Mouse (Mus musculus): Measurements from ENCODE around the gene Stk38. TPM values are rescaled to one million over a fixed set of nuclear protein-coding genes. Genes with fewer than 3 reads are reported as not detected.

Gene Stk38
- total and polyA plus RNA-seq, 3 experiments: 14.4 to 290 (median 49.3) TPM

GRCm38 (mm10) chr17:29022230-29022819 is 14.5 kb upstream of the Stk38 start:
- Histone ChIP-seq H3K9me3 (replicated peaks; ENCODE audit: insufficient read depth, low read length) (no peaks in the 10 kb centered on the region), H3K27me3 (ENCODE audit: control insufficient read depth in 1 of 2, insufficient read depth in 2 of 2, low read length in 2 of 2) (no peaks in the 10 kb centered on the region), H3K4me1 (ENCODE audit: control insufficient read depth in 1 of 2, insufficient read depth in 2 of 2, low read length in 2 of 2) (no peaks in the 10 kb centered on the region), H3K4me3 (ENCODE audit: control insufficient read depth in 1 of 2, insufficient read depth in 1 of 2, low read depth in 2 of 2, low read length in 2 of 2) (peak overlapping the region; percentile 27 to 38), H3K79me2 (ENCODE audit: control insufficient read depth, insufficient read depth, low read length, poor library complexity) (no peaks in the 10 kb centered on the region), H3K27ac (ENCODE audit: control insufficient read depth, low read depth, low read length) (no peak overlapping the region), H3K9ac (ENCODE audit: control insufficient read depth, low read depth, low read length, poor library complexity, severe bottlenecking) (peak overlapping the region; percentile 21), H3K36me3 (ENCODE audit: control insufficient read depth in 1 of 2, insufficient read depth in 2 of 2, low read length in 2 of 2) (peaks cover 0 to 6% of the 10 kb centered on the region in 2 experiments; a peak in 2 of 4 replicates)
- TF ChIP-seq CTCF (IDR thresholded peaks at IDR 0.05 in 2 of 3, conservative IDR thresholded peaks at IDR 0.05 in 1 of 3; ENCODE audit: control insufficient read depth in 1 of 3, insufficient read depth in 1 of 3, low read depth in 2 of 3, low read length in 3 of 3, poor library complexity in 1 of 3, severe bottlenecking in 1 of 3): peak; percentile 19 to 66 (median 64); a peak in 4 of 6 replicates
- no peak for TF ChIP-seq BHLHE40 (IDR thresholded peaks at IDR 0.05; ENCODE audit: borderline replicate concordance, low read depth, low read length)
- peak; percentile 45 for TF ChIP-seq SMC3 (IDR thresholded peaks at IDR 0.05; ENCODE audit: low read depth, low read length)
- TF ChIP-seq MAZ (IDR thresholded peaks at IDR 0.05; ENCODE audit: low read depth, low read length): 0 out of 2 replicates have a peak, but pooled peaks have one; percentile 24
- TF ChIP-seq TBP (IDR thresholded peaks at IDR 0.05; ENCODE audit: low read depth, low read length): 0 out of 2 replicates have a peak, but pooled peaks have one; percentile 21
- TF ChIP-seq ZC3H11A (IDR thresholded peaks at IDR 0.05; ENCODE audit: low read depth, low read length): peak; percentile 16
- TF ChIP-seq ETS1 (IDR thresholded peaks at IDR 0.05; ENCODE audit: low read depth, low read length): 0 out of 2 replicates have a peak, but pooled peaks have one; percentile 12
- peak; percentile 27; the same call in 1 of the 2 replicates for TF ChIP-seq ELF1 (IDR thresholded peaks at IDR 0.05; ENCODE audit: low read depth, low read length)
- TF ChIP-seq RAD21 (IDR thresholded peaks at IDR 0.05; ENCODE audit: low read depth, low read length): peak; percentile 19
- TF ChIP-seq E2F4 (IDR thresholded peaks at IDR 0.05; ENCODE audit: borderline replicate concordance, low read depth, low read length): no peak
- DNase-seq (ENCODE audit: low read depth, low spot score): peak; percentile 52

- H3K27me3 ChIP-seq (ENCODE audit: control insufficient read depth in 1 of 2, insufficient read depth in 2 of 2, low read length in 2 of 2): no peaks in the 10 kb centered on the region
- no peaks in the 10 kb centered on the region for H3K9me3 ChIP-seq (replicated peaks; ENCODE audit: insufficient read depth, low read length)
- no peaks in the 10 kb centered on the region for H3K4me1 ChIP-seq (ENCODE audit: control insufficient read depth in 1 of 2, insufficient read depth in 2 of 2, low read length in 2 of 2)
- H3K4me3 ChIP-seq (ENCODE audit: control insufficient read depth in 1 of 2, insufficient read depth in 1 of 2, low read depth in 2 of 2, low read length in 2 of 2): no peak overlapping the region
- H3K9ac ChIP-seq (ENCODE audit: control insufficient read depth, low read depth, low read length, poor library complexity, severe bottlenecking): no peak overlapping the region
- no peaks in the 10 kb centered on the region for H3K79me2 ChIP-seq (ENCODE audit: control insufficient read depth, insufficient read depth, low read length, poor library complexity)
- H3K36me3 ChIP-seq (ENCODE audit: control insufficient read depth in 1 of 2, insufficient read depth in 2 of 2, low read length in 2 of 2): peaks cover 0 to 6% of the 10 kb centered on the region in 2 experiments; a peak in 2 of 4 replicates
- H3K27ac ChIP-seq (ENCODE audit: control insufficient read depth, low read depth, low read length): no peak overlapping the region
- no peak for DNase-seq (ENCODE audit: low read depth, low spot score)
- no peak for TF ChIP-seq JUND (IDR thresholded peaks at IDR 0.05; ENCODE audit: low read depth, low read length)
- peak in 1 of 3 experiments; percentile 12; a peak in 1 of 6 replicates for TF ChIP-seq CTCF (IDR thresholded peaks at IDR 0.05 in 2 of 3, conservative IDR thresholded peaks at IDR 0.05 in 1 of 3; ENCODE audit: control insufficient read depth in 1 of 3, insufficient read depth in 1 of 3, low read depth in 2 of 3, low read length in 3 of 3, poor library complexity in 1 of 3, severe bottlenecking in 1 of 3)
Observed at GRCm38 (mm10) chr17:29020444-29020843, 12.6 kb upstream of the Stk38 start.

- H3K4me1 ChIP-seq (ENCODE audit: control insufficient read depth in 1 of 2, insufficient read depth in 2 of 2, low read length in 2 of 2): no peaks in the 10 kb centered on the region
- TF ChIP-seq KAT2A (conservative IDR thresholded peaks at IDR 0.05; ENCODE audit: low read depth, low read length): no peak
- TF ChIP-seq USF2 (IDR thresholded peaks at IDR 0.05; ENCODE audit: borderline replicate concordance in 1 of 2, insufficient read depth in 1 of 2, low read depth in 1 of 2, low read length in 2 of 2): no peak
- TF ChIP-seq ZKSCAN1 (IDR thresholded peaks at IDR 0.05; ENCODE audit: low read depth, low read length): no peak
- no peak for TF ChIP-seq MAZ (IDR thresholded peaks at IDR 0.05; ENCODE audit: low read depth, low read length)
- no peak for TF ChIP-seq SIN3A (IDR thresholded peaks at IDR 0.05; ENCODE audit: low read length)
- no peak for TF ChIP-seq MEF2A (IDR thresholded peaks at IDR 0.05; ENCODE audit: extremely low read depth, insufficient replicate concordance, low read depth, low read length, poor library complexity, severe bottlenecking)
- no peak for TF ChIP-seq ELF1 (IDR thresholded peaks at IDR 0.05; ENCODE audit: low read depth, low read length)
- TF ChIP-seq RAD21 (IDR thresholded peaks at IDR 0.05; ENCODE audit: low read depth, low read length): no peak
- no peak for TF ChIP-seq RCOR1 (IDR thresholded peaks at IDR 0.05; ENCODE audit: low read depth, low read length)
- no peak for TF ChIP-seq ZC3H11A (IDR thresholded peaks at IDR 0.05; ENCODE audit: low read depth, low read length)
- no peak for TF ChIP-seq ETS1 (IDR thresholded peaks at IDR 0.05; ENCODE audit: low read depth, low read length)
- no peak for TF ChIP-seq CHD2 (IDR thresholded peaks at IDR 0.05; ENCODE audit: low read length)
- no peak for TF ChIP-seq SMC3 (IDR thresholded peaks at IDR 0.05; ENCODE audit: low read depth, low read length)
- no peak for TF ChIP-seq E2F4 (IDR thresholded peaks at IDR 0.05; ENCODE audit: borderline replicate concordance, low read depth, low read length)
- TF ChIP-seq ZNF384 (IDR thresholded peaks at IDR 0.05; ENCODE audit: low read depth, low read length): no peak
- no peak overlapping the region for H3K4me3 ChIP-seq (ENCODE audit: control insufficient read depth in 1 of 2, insufficient read depth in 1 of 2, low read depth in 2 of 2, low read length in 2 of 2)
- H3K27me3 ChIP-seq (ENCODE audit: control insufficient read depth in 1 of 2, insufficient read depth in 2 of 2, low read length in 2 of 2): no peaks in the 10 kb centered on the region
- H3K9ac ChIP-seq (ENCODE audit: control insufficient read depth, low read depth, low read length, poor library complexity, severe bottlenecking): no peak overlapping the region
- H3K9me3 ChIP-seq (replicated peaks; ENCODE audit: insufficient read depth, low read length): no peaks in the 10 kb centered on the region
- no peak for DNase-seq (ENCODE audit: low read depth, low spot score)
- no peak overlapping the region for H3K27ac ChIP-seq (ENCODE audit: control insufficient read depth, low read depth, low read length)
- H3K79me2 ChIP-seq (ENCODE audit: control insufficient read depth, insufficient read depth, low read length, poor library complexity): no peaks in the 10 kb centered on the region
- H3K36me3 ChIP-seq (ENCODE audit: control insufficient read depth in 1 of 2, insufficient read depth in 2 of 2, low read length in 2 of 2): peaks cover 0 to 3% of the 10 kb centered on the region in 2 experiments; a peak in 2 of 4 replicates
Observed at GRCm38 (mm10) chr17:29019391-29019790, 11.6 kb upstream of the Stk38 start.
